Mouse (Mus musculus) testis, adult 2 months (tissue): ENCODE measurements around the gene Grm1.

Experiments
- CTCF ChIP-seq: fragments of 200-500 bp; IDR thresholded peaks from 2 replicates; pipeline ENCODE4 v1.5.1; 2012; ENCODE audit warnings: low read depth, mild to moderate bottlenecking, inconsistent platforms, low read length, moderate library complexity; ENCODE audit not compliant: control insufficient read depth, insufficient read depth, insufficient replicate concordance
- POLR2A ChIP-seq: fragments of 200-500 bp; IDR thresholded peaks from 2 replicates; pipeline ENCODE4 v1.6.1; 2012; ENCODE audit warnings: low read depth, mild to moderate bottlenecking, inconsistent platforms, low read length, moderate library complexity; ENCODE audit not compliant: control insufficient read depth

DNA sequence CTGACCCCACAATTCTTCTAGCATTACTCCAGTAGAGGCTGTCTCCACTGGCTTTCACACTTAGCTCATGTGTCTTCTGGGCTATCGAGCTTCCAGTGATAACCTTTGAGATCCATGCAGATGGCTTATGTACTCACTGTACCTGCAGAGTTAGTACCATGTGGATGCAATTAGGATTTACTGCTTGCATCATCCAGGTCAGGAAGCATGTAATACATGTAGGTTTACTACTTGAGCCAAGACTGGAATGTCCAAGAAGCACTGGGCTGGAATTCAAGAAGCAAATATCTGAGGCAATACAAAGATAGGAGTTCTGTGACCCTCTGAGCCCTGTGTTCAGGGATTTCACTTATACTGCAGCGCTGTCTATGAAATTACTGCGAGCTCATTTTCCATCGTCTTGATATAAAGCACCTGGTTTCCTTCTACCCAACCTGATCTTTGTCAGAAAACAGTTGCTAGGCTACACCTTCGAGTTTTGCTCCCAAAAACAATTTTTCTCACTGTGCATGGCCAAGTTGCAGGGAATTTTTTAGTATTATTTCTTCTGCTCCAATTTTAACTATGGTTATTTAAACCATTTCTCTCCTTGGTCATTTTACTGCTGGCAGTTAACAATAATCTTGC lies 237.0 kb downstream of the Grm1 start:
- TF ChIP-seq CTCF = no peak
- no peak for TF ChIP-seq POLR2A
